Mouse (Mus musculus) G1E (cell line): ENCODE measurements around the gene Erc2.

Experiments
- CTCF ChIP-seq: IDR thresholded peaks from 2 replicates; pipeline ENCODE4 v1.5.1; 2012; ENCODE audit warnings: low read depth, low read length, inconsistent platforms, mixed read lengths
- GATA1 ChIP-seq: IDR thresholded peaks from 2 replicates; pipeline ENCODE4 v1.6.1; 2012; ENCODE audit warnings: borderline replicate concordance, low read length, inconsistent platforms, mixed read lengths
- POLR2AphosphoS5 ChIP-seq: IDR thresholded peaks from 2 replicates; pipeline ENCODE4 v1.6.1; 2012; ENCODE audit warnings: low read depth, low read length, inconsistent platforms; ENCODE audit not compliant: insufficient replicate concordance
- TAL1 ChIP-seq: conservative IDR thresholded peaks from 2 replicates; pipeline ENCODE4 v1.6.1; 2012; ENCODE audit warnings: low read depth, low read length, inconsistent platforms, mixed read lengths

- no peak for TF ChIP-seq CTCF
- TF ChIP-seq TAL1: no peak
- TF ChIP-seq GATA1: no peak
- TF ChIP-seq POLR2AphosphoS5: no peak
Measured at GRCm38 (mm10) chr14:28061649-28062375, 439.6 kb downstream of the Erc2 start.
